Mouse (Mus musculus) kidney, adult 18-20 months (tissue): Measurements from ENCODE around the gene H3f3a.

ENCODE experiments used
- DNase-seq: peaks from one replicate; pipeline ENCODE4 v3.0.0; 2021

Gene H3f3a

GRCm38 (mm10) chr1:180757252-180757955 lies 56.3 kb downstream of the H3f3a start:
- no peak for DNase-seq

- no peak for DNase-seq
These were observed 57.0 kb downstream of the H3f3a start for GRCm38 (mm10) chr1:180756711-180757110.

- no peak for DNase-seq
These were observed 59.4 kb downstream of the H3f3a start for GRCm38 (mm10) chr1:180754376-180754775.

GRCm38 (mm10) chr1:180752115-180752514 lies 61.6 kb downstream of the H3f3a start:
- no peak for DNase-seq
